Mouse (Mus musculus) c-Kit-positive CD71-positive TER-119-negative erythroid progenitor cells, embryonic 14.5 days (primary cell): ENCODE data around the gene Camk2d.

Source experiments
- DNase-seq: peaks from one replicate; pipeline ENCODE4 v3.0.0-alpha.2; 2013; ENCODE audit warnings: low read depth

Gene Camk2d

GRCm38 (mm10) chr3:126612748-126613509, 16.8 kb downstream of the Camk2d start:
- no peak for DNase-seq

- no peak for DNase-seq
These were observed 17.5 kb downstream of the Camk2d start for GRCm38 (mm10) chr3:126613510-126614128.

GRCm38 (mm10) chr3:126615306-126615705, 19.2 kb downstream of the Camk2d start:
- no peak for DNase-seq

GRCm38 (mm10) chr3:126620152-126620551, 24.1 kb downstream of the Camk2d start:
- DNase-seq, result no peak

- no peak for DNase-seq
These were observed 26.4 kb downstream of the Camk2d start for GRCm38 (mm10) chr3:126622509-126622908.

GRCm38 (mm10) chr3:126624994-126625763, 29.1 kb downstream of the Camk2d start:
- DNase-seq, result no peak

- DNase-seq, result no peak
These were observed 29.6 kb downstream of the Camk2d start for GRCm38 (mm10) chr3:126625764-126626040.

GRCm38 (mm10) chr3:126627968-126628367, 31.9 kb downstream of the Camk2d start:
- DNase-seq, result no peak

- DNase-seq, result no peak
These were observed 32.3 kb downstream of the Camk2d start for GRCm38 (mm10) chr3:126628380-126628779.

GRCm38 (mm10) chr3:126629040-126629439, 32.9 kb downstream of the Camk2d start:
- no peak for DNase-seq

- DNase-seq, result no peak
These were observed 34.2 kb downstream of the Camk2d start for GRCm38 (mm10) chr3:126630111-126630869.

GRCm38 (mm10) chr3:126631583-126631982, 35.5 kb downstream of the Camk2d start:
- DNase-seq, result no peak

GRCm38 (mm10) chr3:126632580-126632979, 36.5 kb downstream of the Camk2d start:
- no peak for DNase-seq

- DNase-seq, result no peak
These were observed 38.1 kb downstream of the Camk2d start for GRCm38 (mm10) chr3:126634171-126634570.

GRCm38 (mm10) chr3:126638259-126638658, 42.2 kb downstream of the Camk2d start:
- DNase-seq, result no peak

GRCm38 (mm10) chr3:126639098-126639513, 43.0 kb downstream of the Camk2d start:
- no peak for DNase-seq

GRCm38 (mm10) chr3:126640443-126641251, 44.5 kb downstream of the Camk2d start:
- no peak for DNase-seq

GRCm38 (mm10) chr3:126641451-126641850, 45.3 kb downstream of the Camk2d start:
- no peak for DNase-seq

- DNase-seq, result no peak
These were observed 47.2 kb downstream of the Camk2d start for GRCm38 (mm10) chr3:126643071-126644010.

- DNase-seq, result no peak
These were observed 54.2 kb downstream of the Camk2d start for GRCm38 (mm10) chr3:126650332-126650731.
